Mouse (Mus musculus) liver, embryonic 16.5 days (tissue): ENCODE data around the gene Lmx1b. TPM values are rescaled to one million over a fixed set of nuclear protein-coding genes. Genes with fewer than 3 reads are reported as not detected.

ENCODE experiments used
- ATAC-seq: fragments of 200-750 bp; cut with Nextera tagmentation; 2 replicates; pipeline ENCODE4 v1.8.0; 2017; ENCODE audit warnings: low read depth, mild to moderate bottlenecking, moderate number of reproducible peaks, moderate library complexity
- H3K27ac ChIP-seq: fragments of 300-500 bp; sonication (generic); 2 replicates; pipeline ENCODE4 v1.5.1; 2014; ENCODE audit warnings: mild to moderate bottlenecking, low read length
- H3K27me3 ChIP-seq: fragments of 300-500 bp; sonication (generic); 2 replicates; pipeline ENCODE4 v1.6.1; 2014; ENCODE audit warnings: low read depth, low read length, mixed read lengths; ENCODE audit not compliant: control insufficient read depth, insufficient read depth
- H3K36me3 ChIP-seq: fragments of 300-500 bp; sonication (generic); 2 replicates; pipeline ENCODE4 v1.6.1; 2014; ENCODE audit warnings: mild to moderate bottlenecking; ENCODE audit not compliant: control insufficient read depth, insufficient read depth
- H3K4me1 ChIP-seq: fragments of 300-500 bp; sonication (generic); 2 replicates; pipeline ENCODE4 v1.6.1; 2014; ENCODE audit warnings: low read depth, low read length, mixed read lengths; ENCODE audit not compliant: control insufficient read depth
- H3K4me2 ChIP-seq: fragments of 300-500 bp; sonication (generic); 2 replicates; pipeline ENCODE4 v1.6.1; 2014; ENCODE audit warnings: low read depth, low read length, mixed read lengths
- H3K4me3 ChIP-seq: fragments of 300-500 bp; sonication (generic); 2 replicates; pipeline ENCODE4 v1.5.1; 2014; ENCODE audit warnings: low read depth, mild to moderate bottlenecking, low read length
- H3K9ac ChIP-seq: fragments of 300-500 bp; sonication (generic); 2 replicates; pipeline ENCODE4 v1.6.1; 2014; ENCODE audit warnings: low read depth, low read length
- H3K9me3 ChIP-seq: fragments of 300-500 bp; sonication (generic); replicated peaks from 2 replicates; pipeline ENCODE4 v1.6.1; 2016; ENCODE audit warnings: low read length; ENCODE audit not compliant: control insufficient read depth
- WGBS: fragments of 180-500 bp; shearing (Covaris S2); extraction: QIAGEN DNeasy Blood & Tissue Kit; methylation state at CpG from one replicate; pipeline ENCODE4 v1.1.7; 2014; ENCODE audit not compliant: insufficient replicate concordance; 5-methylcytosine and 5-hydroxymethylcytosine counted together
- polyA plus RNA-seq: library from polyadenylated mRNA; unstranded; fragments of >200 nt; fragmentation: Nextera tagmentation; extraction: Ambion mirVana; gene quantifications from 2 replicates; pipeline ENCODE4 v1.2.1, GENCODE M21; 2015

Lmx1b gene
- polyA plus RNA-seq, 1 experiment from 2014 or later, result not detected

GRCm38 (mm10) chr2:33646283-33646550 lies 5.9 kb upstream of the Lmx1b start:
- WGBS, result 3% methylated on average over 3 of the region's 3 CpGs
- Histone ChIP-seq H3K4me1 (no peaks in the 10 kb centered on the region; the same call in 1 of the 2 replicates), H3K4me3 (no peak overlapping the region), H3K9me3 (no peaks in the 10 kb centered on the region), H3K27me3 (peaks cover 76% of the 10 kb centered on the region), H3K27ac (no peak overlapping the region), H3K4me2 (no peak overlapping the region), H3K36me3 (no peaks in the 10 kb centered on the region), H3K9ac (no peak overlapping the region)
- no peak for ATAC-seq

GRCm38 (mm10) chr2:33645538-33646282 lies 5.4 kb upstream of the Lmx1b start:
- Histone ChIP-seq H3K27ac (no peak overlapping the region), H3K36me3 (no peaks in the 10 kb centered on the region), H3K4me3 (no peak overlapping the region), H3K9ac (no peak overlapping the region), H3K4me1 (no peaks in the 10 kb centered on the region; the same call in 1 of the 2 replicates), H3K27me3 (peaks cover 81% of the 10 kb centered on the region), H3K9me3 (no peaks in the 10 kb centered on the region), H3K4me2 (no peak overlapping the region)
- WGBS, result under 1% methylated on average over 15 of the region's 15 CpGs
- no peak for ATAC-seq

GRCm38 (mm10) chr2:33643721-33644713 lies 3.7 kb upstream of the Lmx1b start:
- no peak for ATAC-seq
- WGBS, result 6% methylated on average over 50 of the region's 50 CpGs
- Histone ChIP-seq H3K4me2 (no peak overlapping the region), H3K9ac (no peak overlapping the region), H3K36me3 (no peaks in the 10 kb centered on the region), H3K4me1 (no peaks in the 10 kb centered on the region; the same call in none of the 2 replicates), H3K27me3 (peaks cover 98% of the 10 kb centered on the region), H3K27ac (no peak overlapping the region), H3K9me3 (no peaks in the 10 kb centered on the region), H3K4me3 (no peak overlapping the region)

- Histone ChIP-seq H3K9me3 (no peaks in the 10 kb centered on the region), H3K4me1 (no peaks in the 10 kb centered on the region; the same call in none of the 2 replicates), H3K9ac (no peak overlapping the region), H3K36me3 (no peaks in the 10 kb centered on the region), H3K27me3 (peaks cover 100% of the 10 kb centered on the region), H3K27ac (no peak overlapping the region), H3K4me2 (no peak overlapping the region), H3K4me3 (no peak overlapping the region)
- 2% methylated on average over 42 of the region's 42 CpGs for WGBS
- ATAC-seq, result no peak
Observed at GRCm38 (mm10) chr2:33642650-33643458, 2.5 kb upstream of the Lmx1b start.

- Histone ChIP-seq H3K4me3 (0 out of 2 replicates have a peak overlapping the region, but pooled peaks have one; percentile 6), H3K27me3 (peaks cover 100% of the 10 kb centered on the region), H3K9ac (no peak overlapping the region), H3K4me2 (no peak overlapping the region), H3K9me3 (no peaks in the 10 kb centered on the region), H3K27ac (no peak overlapping the region), H3K36me3 (no peaks in the 10 kb centered on the region), H3K4me1 (no peaks in the 10 kb centered on the region; the same call in none of the 2 replicates)
- no peak for ATAC-seq
- WGBS, result 2% methylated on average over 41 of the region's 41 CpGs
Observed at GRCm38 (mm10) chr2:33641859-33642571, 1.7 kb upstream of the Lmx1b start.

- Histone ChIP-seq H3K4me2 (peak overlapping the region; percentile 50), H3K9me3 (no peaks in the 10 kb centered on the region), H3K9ac (no peak overlapping the region), H3K27ac (no peak overlapping the region), H3K27me3 (peaks cover 100% of the 10 kb centered on the region), H3K4me3 (peak overlapping the region; percentile 35), H3K36me3 (no peaks in the 10 kb centered on the region), H3K4me1 (no peaks in the 10 kb centered on the region; the same call in none of the 2 replicates)
- WGBS, result 2% methylated on average over 49 of the region's 56 CpGs
- ATAC-seq, result no peak
Observed at GRCm38 (mm10) chr2:33640978-33641858, 907 bp upstream of the Lmx1b start.

GRCm38 (mm10) chr2:33639301-33640170 lies 775 bp downstream of the Lmx1b start:
- Histone ChIP-seq H3K27me3 (peaks cover 100% of the 10 kb centered on the region), H3K4me1 (no peaks in the 10 kb centered on the region; the same call in none of the 2 replicates), H3K9ac (no peak overlapping the region), H3K36me3 (no peaks in the 10 kb centered on the region), H3K9me3 (no peaks in the 10 kb centered on the region), H3K4me3 (0 out of 2 replicates have a peak overlapping the region, but pooled peaks have one; percentile 6), H3K4me2 (no peak overlapping the region), H3K27ac (no peak overlapping the region)
- 1% methylated on average over 70 of the region's 71 CpGs for WGBS
- no peak for ATAC-seq
